Mouse (Mus musculus): ENCODE results near the gene Nek2. TPM values are rescaled to one million over a fixed set of nuclear protein-coding genes. Genes with fewer than 3 reads are reported as not detected.

Gene Nek2
- total RNA-seq, 2 experiments from 2014 or later = 1.3 to 1.6 TPM

GRCm38 (mm10) chr1:191812949-191813691 is 8.1 kb upstream of the Nek2 start:
- no peak for DNase-seq (ENCODE audit: low spot score in 2 of 2)
- intact Hi-C loops (cut with DNase I) = loop anchor here (10.0 kb wide), 1 partner anchor 448 kb away; no protein-coding TSS in a partner anchor

- intact Hi-C loops (cut with DNase I) = loop anchor here (10.0 kb wide), 1 partner anchor 449 kb away; no protein-coding TSS in a partner anchor
Measured at GRCm38 (mm10) chr1:191814240-191814639, 7.0 kb upstream of the Nek2 start.

GRCm38 (mm10) chr1:191814935-191815334 is 6.3 kb upstream of the Nek2 start:
- DNase-seq (ENCODE audit: low spot score in 2 of 2) = no peak
- intact Hi-C loops (cut with DNase I) = loop anchor here (5.0 to 10.0 kb wide), 2 partner anchors 48 to 450 kb away; no protein-coding TSS in a partner anchor

More at GRCm38 (mm10) chr1:191814240-191814639, 7.0 kb upstream of the Nek2 start:
- DNase-seq (ENCODE audit: low spot score in 2 of 2) = no peak

GRCm38 (mm10) chr1:191816596-191816995 is 4.6 kb upstream of the Nek2 start:
- intact Hi-C loops (cut with DNase I) = loop anchor here (2.0 to 10.0 kb wide), 3 partner anchors 49 to 452 kb away; no protein-coding TSS in a partner anchor
- no peak for DNase-seq (ENCODE audit: low spot score in 2 of 2)

GRCm38 (mm10) chr1:191817418-191818144 is 3.7 kb upstream of the Nek2 start:
- intact Hi-C loops (cut with DNase I) = loop anchor here (2.0 to 10.0 kb wide), 4 partner anchors 50 to 453 kb away; no protein-coding TSS in a partner anchor
- peak; percentile 79 to 86 for DNase-seq (ENCODE audit: low spot score in 2 of 2)

DNA sequence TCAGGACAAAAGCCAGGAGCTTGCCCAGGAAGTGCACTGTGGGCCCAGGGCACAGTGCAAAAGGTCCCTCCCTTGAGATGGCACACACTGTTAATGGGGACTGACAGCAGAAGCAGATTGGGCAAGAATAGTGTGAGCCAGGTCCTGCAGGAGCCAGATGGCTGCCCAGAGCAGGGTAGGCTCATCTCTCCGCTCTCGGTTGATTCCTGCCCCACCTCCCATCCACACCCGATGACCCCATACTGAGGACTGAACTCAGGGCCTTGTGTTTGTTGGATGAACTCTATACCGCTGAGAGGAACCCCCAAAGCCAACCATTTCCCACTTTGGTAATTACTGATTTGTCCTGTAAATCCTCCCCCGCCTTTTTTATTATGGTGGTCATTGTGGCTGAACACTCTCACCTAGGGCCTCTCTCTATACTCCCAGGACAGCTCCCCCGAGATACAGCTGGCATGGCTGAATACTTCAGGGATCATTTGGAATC is 3.1 kb upstream of the Nek2 start:
- no peak for DNase-seq (ENCODE audit: low spot score in 2 of 2)
- intact Hi-C loops (cut with DNase I) = loop anchor here (2.0 to 10.0 kb wide), 3 partner anchors 51 to 453 kb away; no protein-coding TSS in a partner anchor

GRCm38 (mm10) chr1:191819026-191819425 is 2.2 kb upstream of the Nek2 start:
- intact Hi-C loops (cut with DNase I) = loop anchor here (2.0 to 10.0 kb wide), 3 partner anchors 52 to 454 kb away; no protein-coding TSS in a partner anchor
- DNase-seq (ENCODE audit: low spot score in 2 of 2) = no peak

DNA sequence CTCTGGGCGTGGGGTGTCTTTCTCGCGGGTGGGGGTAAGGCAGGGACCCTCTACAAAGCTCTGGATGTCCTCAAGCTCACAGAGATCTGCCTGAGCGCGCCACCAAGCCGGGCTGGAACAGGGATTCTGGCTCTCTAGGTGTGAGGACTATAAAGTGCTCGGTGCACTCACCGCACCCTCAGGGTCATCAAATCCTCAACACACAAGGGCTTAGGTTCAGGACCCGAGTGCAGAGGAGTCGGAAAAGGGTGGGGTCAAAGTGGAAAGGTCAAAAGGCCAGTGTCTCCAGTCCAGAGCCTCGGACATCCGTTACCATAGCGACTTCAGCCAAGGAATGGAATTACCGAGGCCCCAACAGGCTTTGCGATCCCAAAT is 306 bp upstream of the Nek2 start:
- no peak for DNase-seq (ENCODE audit: low spot score in 2 of 2)
- intact Hi-C loops (cut with DNase I) = no loop called here

DNA sequence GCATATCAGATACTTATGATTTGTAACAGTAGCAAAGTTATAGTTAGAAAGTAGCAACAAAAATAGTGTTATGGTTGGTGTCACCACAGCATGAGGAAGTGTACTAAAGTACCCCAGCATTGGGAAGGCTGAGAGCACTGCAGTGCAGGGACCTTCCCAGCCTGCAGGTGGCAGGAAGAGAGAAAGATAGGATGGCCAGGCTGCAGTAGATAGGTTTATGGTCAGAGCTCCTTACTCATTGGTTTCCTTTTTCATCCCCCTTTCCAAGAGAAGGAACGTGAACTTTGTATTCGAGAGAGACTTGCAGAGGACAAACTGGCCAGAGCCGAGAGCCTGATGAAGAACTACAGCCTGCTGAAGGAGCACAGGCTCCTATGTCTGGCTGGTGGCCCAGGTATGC is 7.9 kb downstream of the Nek2 start:
- intact Hi-C loops (cut with DNase I) = no loop called here
- no peak for DNase-seq (ENCODE audit: low spot score in 2 of 2)

DNA sequence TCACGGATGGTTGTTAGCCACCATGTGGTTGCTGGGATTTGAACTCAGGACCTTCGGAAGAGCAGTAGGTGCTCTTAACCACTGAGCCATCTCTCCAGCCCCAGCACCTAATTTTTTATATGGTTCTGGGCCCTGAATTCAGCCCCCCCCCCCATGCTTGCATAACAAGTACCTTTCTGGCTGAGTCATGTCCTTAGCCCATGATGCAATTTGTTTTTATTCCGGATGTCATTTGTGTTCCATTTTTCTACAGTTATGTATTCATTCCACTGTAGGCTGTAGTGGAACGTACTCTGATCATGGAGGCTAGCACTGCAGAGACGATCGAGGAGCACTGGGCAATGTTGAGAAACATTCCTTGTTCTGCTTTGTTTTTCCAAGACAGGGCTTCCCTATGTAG is 12.2 kb downstream of the Nek2 start:
- intact Hi-C loops (cut with DNase I) = no loop called here
- DNase-seq (ENCODE audit: low spot score in 2 of 2) = no peak

DNA sequence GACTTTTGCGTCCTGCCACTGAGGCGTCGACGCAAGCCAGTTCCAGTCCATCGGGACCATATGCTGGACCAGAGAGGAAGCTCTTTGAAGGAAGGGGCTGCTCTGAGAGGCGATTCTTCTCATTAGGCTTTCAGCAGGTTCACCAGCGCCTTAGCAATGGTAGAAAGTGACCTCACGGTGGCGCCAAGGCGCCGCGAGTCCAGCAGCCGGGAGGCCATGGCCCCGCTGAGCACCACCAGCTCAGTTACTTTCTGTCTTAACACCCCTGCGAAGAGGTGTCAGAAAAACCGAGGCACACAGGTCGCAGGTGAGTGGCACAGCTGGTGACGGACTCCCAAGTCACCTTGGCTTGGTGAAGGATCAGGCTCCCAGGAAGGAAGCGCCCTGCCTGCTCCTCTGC is 13.6 kb downstream of the Nek2 start:
- intact Hi-C loops (cut with DNase I) = loop anchor here (1.0 to 5.0 kb wide), 4 partner anchors 57 to 258 kb away; partner anchors contain the start of genes Slc30a1 and Traf5
- DNase-seq (ENCODE audit: low spot score in 2 of 2) = peak; percentile 52 to 54

DNA sequence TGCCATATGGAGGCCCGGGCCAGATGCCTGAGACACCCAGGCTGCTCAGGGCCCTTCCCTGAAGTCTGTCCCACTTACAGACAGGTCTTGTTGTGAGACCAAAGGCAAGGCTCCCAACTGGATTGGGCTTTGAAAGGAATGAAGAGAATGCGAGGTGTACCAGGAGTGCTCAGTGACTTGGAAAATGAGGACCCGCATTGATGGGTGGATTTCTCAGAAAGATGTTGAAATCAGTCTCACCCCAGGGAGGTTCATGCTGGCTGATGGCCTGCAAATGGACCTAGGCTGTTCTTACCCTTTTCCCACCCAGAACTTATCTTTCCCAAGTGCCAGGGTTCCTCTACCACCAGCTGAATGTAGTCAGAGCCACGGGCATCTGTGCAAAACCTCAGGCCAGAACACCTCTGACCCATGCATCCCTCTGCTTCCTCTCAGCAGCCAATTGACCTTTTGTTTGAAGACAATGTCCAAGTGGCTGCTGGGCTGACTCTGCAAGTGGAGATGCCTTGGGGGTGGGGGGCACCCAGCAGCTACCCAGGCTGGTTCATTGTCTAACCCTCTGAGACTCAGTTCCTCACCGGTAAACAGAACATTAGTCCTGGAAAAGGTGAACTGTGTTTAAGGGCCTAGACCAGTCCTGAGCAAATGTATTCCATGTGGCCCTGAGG is 15.2 kb downstream of the Nek2 start:
- intact Hi-C loops (cut with DNase I) = loop anchor here (5.0 kb wide), 1 partner anchor 56 kb away; no protein-coding TSS in a partner anchor
- no peak for DNase-seq (ENCODE audit: low spot score in 2 of 2)

DNA sequence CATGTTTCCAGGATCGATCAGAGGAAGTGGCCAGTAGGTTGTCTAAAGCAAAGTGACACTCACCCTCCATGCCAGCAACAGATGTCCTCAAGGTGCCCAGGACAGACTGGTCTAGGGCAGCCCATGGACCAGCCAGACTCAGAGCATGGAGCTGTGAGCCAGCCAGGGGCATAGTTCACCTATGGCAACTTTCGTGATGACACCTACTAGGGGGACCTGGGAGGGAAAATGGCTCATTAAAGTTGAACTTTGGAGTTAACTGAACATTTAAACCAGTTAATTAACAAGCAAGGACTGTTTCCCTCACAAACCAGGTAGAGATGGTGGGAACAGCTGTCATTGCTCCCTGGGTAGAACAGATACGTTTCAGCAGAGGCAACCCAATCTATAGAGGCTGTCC is 16.4 kb downstream of the Nek2 start:
- intact Hi-C loops (cut with DNase I) = loop anchor here (5.0 kb wide), 1 partner anchor 55 kb away; no protein-coding TSS in a partner anchor

GRCm38 (mm10) chr1:191838994-191839741 is 17.9 kb downstream of the Nek2 start:
- no peak for DNase-seq (ENCODE audit: low spot score in 2 of 2)
- intact Hi-C loops (cut with DNase I) = loop anchor here (5.0 kb wide), 1 partner anchor 53 kb away; no protein-coding TSS in a partner anchor

More for the DNA sequence above, 16.4 kb downstream of the Nek2 start:
- no peak for DNase-seq (ENCODE audit: low spot score in 2 of 2)

DNA sequence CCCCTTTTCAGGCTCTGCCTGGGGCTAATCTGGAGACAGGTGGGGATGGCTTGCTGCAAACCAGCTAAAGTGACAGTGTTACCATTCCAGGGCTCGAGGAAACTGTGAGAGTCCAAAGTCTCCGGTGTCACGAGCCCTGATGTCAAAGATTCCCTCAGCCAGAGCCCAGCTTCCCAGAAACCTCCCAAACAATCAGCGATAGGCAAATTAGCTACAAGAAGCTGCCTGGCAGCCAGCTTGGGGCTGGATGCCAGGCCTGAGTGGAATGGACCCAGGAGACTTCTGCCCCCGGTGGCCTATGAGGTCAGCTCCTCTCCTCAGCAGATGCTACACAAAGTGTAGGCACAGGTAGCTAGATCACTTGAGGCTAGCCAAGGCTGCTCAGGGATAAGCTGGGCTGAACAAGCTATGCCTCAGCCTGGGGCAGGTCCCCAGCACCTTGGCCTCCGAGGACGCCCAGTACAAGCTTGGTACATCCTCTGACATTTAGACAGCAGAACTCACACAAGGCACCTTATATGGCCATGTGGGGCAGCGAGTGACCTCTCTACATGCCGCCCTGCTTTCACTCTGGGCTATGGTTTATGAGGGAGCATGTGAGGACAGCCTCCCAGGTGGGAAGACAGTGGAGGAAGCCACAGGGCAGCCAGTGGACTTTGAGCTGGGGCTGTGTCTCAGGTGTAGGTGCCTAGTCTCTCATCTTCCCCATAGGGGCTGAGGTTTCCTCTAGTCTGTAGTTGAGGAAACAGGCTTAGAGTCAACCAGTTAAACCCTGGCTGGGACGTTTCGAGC is 19.7 kb downstream of the Nek2 start:
- intact Hi-C loops (cut with DNase I) = no loop called here

GRCm38 (mm10) chr1:191842247-191842646 is 21.0 kb downstream of the Nek2 start:
- intact Hi-C loops (cut with DNase I) = no loop called here
- DNase-seq (ENCODE audit: low spot score in 2 of 2) = no peak

More for the DNA sequence above, 19.7 kb downstream of the Nek2 start:
- no peak for DNase-seq (ENCODE audit: low spot score in 2 of 2)

- intact Hi-C loops (cut with DNase I) = no loop called here
- DNase-seq (ENCODE audit: low spot score in 2 of 2) = no peak
Measured at GRCm38 (mm10) chr1:191846667-191847066, 25.4 kb downstream of the Nek2 start.

GRCm38 (mm10) chr1:191849501-191849900 is 28.3 kb downstream of the Nek2 start:
- intact Hi-C loops (cut with DNase I) = no loop called here
- no peak for DNase-seq (ENCODE audit: low spot score in 2 of 2)
